Mouse (Mus musculus) ES-Bruce4 (cell line): Measurements from ENCODE around the gene Prss23. TPM values are rescaled to one million over a fixed set of nuclear protein-coding genes. Genes with fewer than 3 reads are reported as not detected.

Experiments
- H3K27ac ChIP-seq: 2 replicates; pipeline ENCODE4 v1.5.1; 2012; ENCODE audit warnings: low read length, inconsistent platforms; ENCODE audit not compliant: insufficient read depth
- H3K27me3 ChIP-seq: 2 replicates; pipeline ENCODE4 v1.6.1; 2012; ENCODE audit warnings: mild to moderate bottlenecking, low read length, inconsistent platforms; ENCODE audit not compliant: control insufficient read depth, poor library complexity, insufficient read depth, severe bottlenecking
- H3K36me3 ChIP-seq: 2 replicates; pipeline ENCODE4 v1.6.1; 2012; ENCODE audit warnings: inconsistent platforms, mild to moderate bottlenecking, low read length, moderate library complexity; ENCODE audit not compliant: control insufficient read depth, poor library complexity, insufficient read depth, severe bottlenecking
- H3K4me1 ChIP-seq: one replicate; pipeline ENCODE4 v1.8.1; 2011; ENCODE audit warnings: low read length; ENCODE audit not compliant: control insufficient read depth, insufficient read depth
- H3K4me3 ChIP-seq: 2 replicates; pipeline ENCODE4 v1.5.1; 2011; ENCODE audit warnings: low read depth, mild to moderate bottlenecking, low read length
- H3K9ac ChIP-seq: 2 replicates; pipeline ENCODE4 v1.6.1; 2012; ENCODE audit warnings: low read depth, mild to moderate bottlenecking, inconsistent platforms; ENCODE audit not compliant: poor library complexity, severe bottlenecking
- H3K9me3 ChIP-seq: replicated peaks from 2 replicates; pipeline ENCODE4 v1.6.1; 2012; ENCODE audit warnings: mild to moderate bottlenecking, low read length, inconsistent platforms; ENCODE audit not compliant: control insufficient read depth, poor library complexity, insufficient read depth, severe bottlenecking
- CTCF ChIP-seq: IDR thresholded peaks from one replicate; pipeline ENCODE4 v1.8.1; 2011; ENCODE audit warnings: low read depth, low read length
- EP300 ChIP-seq: IDR thresholded peaks from 2 replicates; pipeline ENCODE4 v1.6.1; 2011; ENCODE audit warnings: low read depth, low read length; ENCODE audit not compliant: insufficient read depth
- POLR2A ChIP-seq: IDR thresholded peaks from one replicate; pipeline ENCODE4 v1.8.1; 2011; ENCODE audit warnings: low read length; ENCODE audit not compliant: insufficient read depth
- polyA plus RNA-seq: library from polyadenylated mRNA; stranded (reverse); fragments of >200 nt; gene quantifications from 2 replicates; pipeline ENCODE4 v1.2.4, GENCODE M21; 2011; ENCODE audit warnings: low read depth; ENCODE audit not compliant: missing spikeins, insufficient read depth, insufficient read length

The Prss23 gene
- polyA plus RNA-seq, 1 experiment: 51.3 TPM

- no peak overlapping the region for H3K4me3 ChIP-seq
- no peaks in the 10 kb centered on the region for H3K27me3 ChIP-seq
- TF ChIP-seq EP300 (no peak), POLR2A (no peak), CTCF (no peak)
- H3K9me3 ChIP-seq: no peaks in the 10 kb centered on the region
- H3K9ac ChIP-seq: no peak overlapping the region
- no peak overlapping the region for H3K27ac ChIP-seq
- H3K4me1 ChIP-seq: no peaks in the 10 kb centered on the region
- H3K36me3 ChIP-seq: no peaks in the 10 kb centered on the region
Measured at GRCm38 (mm10) chr7:89554068-89554467, 27.1 kb upstream of the Prss23 start.

DNA sequence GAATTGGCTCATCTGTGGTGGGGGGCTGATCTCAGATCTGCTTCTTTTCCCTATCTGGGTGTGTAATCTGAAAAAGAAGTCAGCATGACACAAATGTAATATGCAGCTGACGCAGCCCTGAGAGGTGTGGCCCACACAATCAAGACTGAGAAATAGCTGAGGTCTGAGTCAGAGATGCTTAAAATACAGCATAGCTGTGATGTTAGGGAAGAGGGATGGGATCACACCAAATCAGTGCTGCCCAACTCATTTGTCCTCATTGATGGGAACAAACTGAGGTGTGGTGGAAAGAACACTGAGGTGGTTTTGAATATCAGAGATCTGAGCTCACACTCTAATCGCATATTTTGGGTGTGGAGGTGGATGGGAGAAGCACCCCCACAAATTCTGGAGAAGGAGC lies 14.0 kb upstream of the Prss23 start:
- H3K27ac ChIP-seq: no peak overlapping the region
- no peaks in the 10 kb centered on the region for H3K27me3 ChIP-seq
- H3K36me3 ChIP-seq: no peaks in the 10 kb centered on the region
- no peak overlapping the region for H3K9ac ChIP-seq
- TF ChIP-seq POLR2A (no peak), CTCF (no peak), EP300 (no peak)
- H3K4me3 ChIP-seq: no peak overlapping the region
- no peaks in the 10 kb centered on the region for H3K9me3 ChIP-seq
- H3K4me1 ChIP-seq: no peaks in the 10 kb centered on the region

- H3K27me3 ChIP-seq: no peaks in the 10 kb centered on the region
- no peaks in the 10 kb centered on the region for H3K36me3 ChIP-seq
- no peak for TF ChIP-seq CTCF
- TF ChIP-seq EP300: no peak
- no peaks in the 10 kb centered on the region for H3K4me1 ChIP-seq
- H3K27ac ChIP-seq: no peak overlapping the region
- no peak overlapping the region for H3K9ac ChIP-seq
- no peak overlapping the region for H3K4me3 ChIP-seq
- no peaks in the 10 kb centered on the region for H3K9me3 ChIP-seq
Measured at GRCm38 (mm10) chr7:89539391-89539790, 12.4 kb upstream of the Prss23 start.

DNA sequence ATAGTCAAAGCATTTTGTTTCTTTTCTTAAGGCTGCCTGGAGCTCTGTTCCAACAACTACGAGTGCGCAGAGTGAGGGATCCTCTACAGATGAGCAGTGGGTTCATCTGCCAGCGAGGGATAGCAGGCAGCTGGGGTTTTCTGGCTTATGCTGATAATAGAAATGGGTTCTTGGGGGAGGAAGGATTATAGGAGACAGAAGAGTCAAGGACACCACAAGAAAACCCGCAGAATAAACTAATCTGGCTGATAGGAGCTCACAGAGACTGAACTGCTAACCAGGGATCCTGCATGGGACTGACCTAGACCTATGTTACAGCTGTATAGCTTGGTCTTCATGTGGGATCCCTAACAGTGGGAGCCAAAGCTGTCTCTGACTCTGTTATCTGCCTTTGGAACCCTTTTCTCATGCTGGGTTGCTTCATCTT lies 456 bp upstream of the Prss23 start:
- Histone ChIP-seq H3K27me3 (peaks cover 1% of the 10 kb centered on the region), H3K27ac (no peak overlapping the region), H3K4me3 (no peak overlapping the region), H3K4me1 (no peaks in the 10 kb centered on the region), H3K9ac (no peak overlapping the region), H3K9me3 (no peaks in the 10 kb centered on the region), H3K36me3 (no peaks in the 10 kb centered on the region)
- TF ChIP-seq CTCF (no peak), EP300 (no peak), POLR2A (no peak)

GRCm38 (mm10) chr7:89523816-89524215 lies 3.2 kb downstream of the Prss23 start:
- Histone ChIP-seq H3K4me3 (no peak overlapping the region), H3K27ac (no peak overlapping the region), H3K9ac (no peak overlapping the region), H3K9me3 (no peaks in the 10 kb centered on the region), H3K4me1 (no peaks in the 10 kb centered on the region), H3K36me3 (no peaks in the 10 kb centered on the region), H3K27me3 (peaks cover 1% of the 10 kb centered on the region; the same call in 1 of the 2 replicates)
- no peak for TF ChIP-seq POLR2A
- no peak for TF ChIP-seq CTCF
- TF ChIP-seq EP300: no peak

- TF ChIP-seq CTCF (no peak), POLR2A (no peak), EP300 (no peak)
- no peaks in the 10 kb centered on the region for H3K4me1 ChIP-seq
- H3K27me3 ChIP-seq: peaks cover 3% of the 10 kb centered on the region; the same call in 1 of the 2 replicates
- no peak overlapping the region for H3K4me3 ChIP-seq
- H3K27ac ChIP-seq: no peak overlapping the region
- no peak overlapping the region for H3K9ac ChIP-seq
- H3K36me3 ChIP-seq: no peaks in the 10 kb centered on the region
- no peaks in the 10 kb centered on the region for H3K9me3 ChIP-seq
Measured at GRCm38 (mm10) chr7:89522170-89522569, 4.8 kb downstream of the Prss23 start.
